Mouse (Mus musculus) CH12F3 (cell line): ENCODE measurements around the gene Dnal1.

Experiments
- in situ Hi-C: fragments of 300-500 bp; cut with MboI; formaldehyde crosslinking; loops from 2 replicates; pipeline ENCODE4 v1.14.3; 2020; ENCODE audit warnings: low sequenced_read_pairs

The Dnal1 gene

DNA sequence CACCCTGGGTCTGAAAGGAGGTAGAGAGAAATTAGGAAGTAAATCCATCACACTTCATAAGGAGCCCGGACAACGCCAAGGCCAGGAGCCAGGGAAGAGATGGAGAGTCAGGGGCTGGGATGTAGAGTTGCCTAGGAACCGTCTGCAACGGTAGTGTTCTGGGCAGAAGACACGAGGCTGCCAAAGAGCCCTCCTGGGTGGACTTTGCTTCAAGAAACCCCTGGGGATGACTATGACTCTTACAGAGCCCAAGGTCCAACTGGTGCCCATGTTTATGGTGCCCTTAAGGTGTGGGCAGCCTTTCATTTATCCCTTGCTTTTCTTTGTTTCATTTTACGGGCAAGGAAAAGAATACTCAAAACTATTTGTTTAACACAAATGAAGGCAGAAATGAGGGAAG, 67.8 kb downstream of the Dnal1 start:
- in situ Hi-C loops = no loop called here

- in situ Hi-C loops = no loop called here
Observed at GRCm38 (mm10) chr12:84184979-84185378, 70.8 kb downstream of the Dnal1 start.

DNA sequence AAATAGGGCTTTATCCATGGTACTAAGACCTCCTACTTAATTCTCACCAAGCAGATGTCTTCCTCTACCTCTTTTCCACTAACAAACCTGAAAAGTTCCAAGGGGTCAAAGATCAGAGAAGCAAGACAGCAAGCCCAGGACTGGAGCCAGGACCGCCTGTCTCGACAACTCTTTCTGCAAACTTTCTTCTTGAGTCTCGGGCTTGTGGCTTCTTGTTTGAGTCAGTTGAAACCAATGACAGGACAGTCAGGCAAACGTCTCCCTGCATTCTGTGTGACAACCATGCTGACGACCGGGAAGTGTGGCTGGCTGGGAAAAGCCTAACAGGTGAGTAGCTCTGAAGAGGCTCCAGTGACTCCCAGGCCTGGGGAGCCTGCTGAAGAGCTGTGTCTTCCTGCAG, 71.4 kb downstream of the Dnal1 start:
- in situ Hi-C loops = no loop called here

- in situ Hi-C loops = no loop called here
Observed at GRCm38 (mm10) chr12:84186536-84186935, 72.4 kb downstream of the Dnal1 start.

DNA sequence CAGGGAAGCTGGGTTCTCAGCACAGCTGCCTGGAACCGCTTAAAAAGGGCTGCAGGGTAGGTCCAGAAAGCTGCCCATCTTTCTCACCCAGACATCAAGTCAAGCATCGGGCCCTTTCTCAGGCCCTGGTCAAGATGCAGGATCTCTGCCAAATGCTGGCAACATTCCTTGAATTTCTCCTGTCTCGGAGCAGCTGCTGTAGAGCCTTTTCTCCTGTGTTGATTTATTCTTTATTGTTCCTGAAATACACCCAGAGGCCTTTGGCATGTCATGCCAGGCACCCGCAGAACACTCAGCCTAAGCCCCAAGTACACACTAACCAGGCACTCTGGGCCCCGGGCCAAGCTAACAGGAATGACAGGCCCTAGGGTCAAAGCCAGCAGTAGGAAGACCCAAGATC, 72.8 kb downstream of the Dnal1 start:
- in situ Hi-C loops = no loop called here

DNA sequence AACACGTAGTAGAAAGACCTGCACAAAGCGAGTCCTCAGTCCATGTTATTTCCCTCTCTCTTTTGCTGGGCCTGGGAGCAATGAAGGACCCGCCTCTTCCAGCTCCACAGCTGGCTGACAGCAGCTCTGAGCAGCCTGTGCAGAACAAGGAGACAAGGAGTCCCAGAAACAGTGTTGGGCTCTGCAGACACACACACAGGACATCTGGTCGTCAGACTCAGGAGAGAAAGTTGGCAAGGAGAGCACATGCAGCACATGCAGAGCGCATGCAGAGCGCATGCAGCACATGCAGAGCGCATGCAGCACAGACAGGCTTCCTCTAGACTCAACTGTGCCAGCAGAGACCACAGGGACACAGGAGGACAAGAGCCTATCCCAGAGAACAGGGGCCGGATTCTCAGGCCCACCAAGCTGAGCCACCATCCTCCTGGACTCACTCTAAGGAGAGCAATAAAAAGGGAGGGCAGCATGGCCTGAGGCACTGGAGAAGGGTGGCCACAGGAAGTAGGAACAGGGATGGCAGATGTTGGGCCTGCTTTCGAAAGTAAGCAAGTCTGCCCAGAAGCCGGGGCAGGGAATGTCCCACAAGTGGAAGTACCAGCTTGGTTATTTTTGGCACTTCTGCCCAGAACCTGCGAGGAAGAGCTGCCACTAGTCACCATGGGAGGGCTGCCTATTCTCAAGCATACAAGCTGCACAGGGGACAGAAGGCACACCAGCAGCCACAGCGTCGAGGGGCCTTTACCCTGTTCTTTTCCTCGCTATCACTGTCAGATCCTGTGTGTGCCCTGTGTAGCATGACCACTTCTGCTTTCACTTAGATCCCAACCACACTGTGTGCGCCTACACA, 73.8 kb downstream of the Dnal1 start:
- in situ Hi-C loops = no loop called here

- in situ Hi-C loops = no loop called here
Observed at GRCm38 (mm10) chr12:84188881-84189444, 74.8 kb downstream of the Dnal1 start.

DNA sequence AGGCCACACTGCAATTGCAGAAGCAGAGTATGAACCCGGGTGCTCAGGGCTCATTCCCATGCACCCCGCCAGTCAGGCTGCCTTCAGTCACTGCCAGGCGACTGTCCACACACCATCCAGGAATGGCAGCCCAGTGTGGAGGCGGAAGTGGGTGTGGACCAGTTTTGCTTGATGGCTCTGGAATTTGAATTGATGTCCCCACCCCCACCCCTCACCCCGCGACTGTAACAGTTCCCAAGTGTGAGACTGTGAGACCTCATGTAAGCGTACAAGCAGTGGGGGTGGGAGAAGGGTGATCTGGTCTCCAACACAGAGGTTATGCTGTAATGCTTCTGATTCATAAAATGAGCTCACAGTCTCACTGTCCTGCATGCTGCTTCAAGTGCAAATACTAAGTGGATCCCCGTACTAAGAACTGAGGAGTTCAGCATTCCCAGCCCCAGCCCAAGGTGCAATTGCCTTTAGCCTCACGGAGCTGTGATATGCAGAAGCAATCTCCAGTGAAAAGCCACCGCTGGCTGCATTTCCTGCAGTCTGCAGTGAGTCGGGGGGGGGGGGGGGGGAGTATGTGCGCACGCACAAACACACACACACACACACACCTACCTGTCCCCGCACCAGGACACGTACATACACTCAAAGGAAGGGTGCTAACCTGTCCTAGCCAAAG, 76.1 kb downstream of the Dnal1 start:
- in situ Hi-C loops = no loop called here

GRCm38 (mm10) chr12:84191190-84191589, 77.0 kb downstream of the Dnal1 start:
- in situ Hi-C loops = no loop called here

DNA sequence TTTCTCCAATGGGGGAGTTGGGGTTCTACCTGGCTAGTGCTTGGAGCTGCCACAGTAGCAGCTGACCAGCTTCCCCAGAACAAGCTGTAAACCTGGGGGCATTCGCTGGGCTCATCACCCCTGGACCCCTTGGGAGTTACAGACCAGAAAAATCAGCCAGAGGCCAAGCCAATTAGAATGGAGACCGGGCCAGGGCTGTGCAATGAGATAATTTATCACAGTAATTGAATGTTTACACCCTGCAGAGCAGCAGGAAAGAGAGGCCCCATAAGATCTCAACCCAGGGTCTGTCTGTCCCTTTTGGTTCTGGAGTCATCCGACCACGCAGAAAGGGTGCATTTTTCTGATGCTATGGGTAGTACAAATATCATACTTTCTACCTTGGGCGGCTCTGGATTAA, 77.6 kb downstream of the Dnal1 start:
- in situ Hi-C loops = no loop called here

DNA sequence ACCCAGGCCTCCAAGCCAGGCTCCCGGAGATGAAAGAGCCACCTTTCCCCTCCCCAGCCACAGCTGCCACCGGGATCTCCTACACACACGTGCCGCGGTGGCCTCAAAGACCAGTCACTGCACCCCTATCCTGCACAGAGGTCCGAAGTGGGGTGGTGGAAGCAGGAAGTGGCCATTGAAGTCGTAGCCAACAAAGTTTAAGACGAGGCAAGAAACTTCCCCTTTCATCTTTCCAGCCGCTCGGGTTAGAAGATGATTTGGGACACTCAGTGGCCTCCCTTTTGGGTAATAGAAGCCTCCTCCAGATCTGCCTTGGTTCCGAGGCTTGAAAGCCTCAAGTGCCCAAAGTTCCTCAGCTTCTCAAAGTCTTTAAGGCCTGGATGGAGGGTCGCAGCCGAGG, 78.1 kb downstream of the Dnal1 start:
- in situ Hi-C loops = no loop called here

- in situ Hi-C loops = no loop called here
Observed at GRCm38 (mm10) chr12:84192741-84193641, 78.8 kb downstream of the Dnal1 start.

DNA sequence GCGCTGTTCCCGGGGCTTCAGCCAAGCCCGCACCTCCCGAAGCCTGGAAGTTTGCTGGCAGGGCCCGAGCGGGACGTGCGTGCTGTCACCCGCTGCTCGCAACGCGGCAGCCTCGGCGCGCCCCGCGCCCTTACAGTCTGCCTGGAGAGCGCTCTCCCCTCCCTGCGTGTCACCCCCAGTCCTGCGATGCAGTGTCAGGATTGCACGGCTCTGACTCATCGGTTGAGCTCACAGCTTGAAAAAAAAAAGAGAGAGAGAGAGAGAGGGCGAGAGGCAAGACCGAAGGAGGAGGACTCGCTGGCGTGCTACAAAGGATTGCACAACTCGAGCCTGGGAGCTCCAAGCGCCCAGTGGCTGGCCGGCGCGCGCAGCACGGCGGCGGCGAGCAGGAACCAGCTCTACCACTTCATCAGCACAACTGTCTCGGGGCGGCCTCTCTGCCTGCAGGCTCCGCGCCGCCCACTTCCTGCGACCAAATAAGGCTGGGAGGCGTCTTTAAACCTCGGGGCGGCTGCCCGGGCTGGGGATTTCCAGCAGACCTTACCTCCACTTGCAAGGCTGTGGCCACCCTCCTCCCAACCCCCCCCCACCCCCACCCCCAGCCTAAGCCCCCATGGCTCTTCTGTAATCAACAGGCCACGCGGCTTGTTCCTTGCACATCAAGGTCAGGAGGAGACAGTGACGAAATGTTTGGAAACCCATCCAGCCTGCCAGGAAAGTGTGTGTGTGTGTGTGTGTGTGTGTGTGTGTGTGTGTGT, 79.7 kb downstream of the Dnal1 start:
- in situ Hi-C loops = no loop called here

- in situ Hi-C loops = no loop called here
Observed at GRCm38 (mm10) chr12:84194400-84195109, 80.4 kb downstream of the Dnal1 start.

DNA sequence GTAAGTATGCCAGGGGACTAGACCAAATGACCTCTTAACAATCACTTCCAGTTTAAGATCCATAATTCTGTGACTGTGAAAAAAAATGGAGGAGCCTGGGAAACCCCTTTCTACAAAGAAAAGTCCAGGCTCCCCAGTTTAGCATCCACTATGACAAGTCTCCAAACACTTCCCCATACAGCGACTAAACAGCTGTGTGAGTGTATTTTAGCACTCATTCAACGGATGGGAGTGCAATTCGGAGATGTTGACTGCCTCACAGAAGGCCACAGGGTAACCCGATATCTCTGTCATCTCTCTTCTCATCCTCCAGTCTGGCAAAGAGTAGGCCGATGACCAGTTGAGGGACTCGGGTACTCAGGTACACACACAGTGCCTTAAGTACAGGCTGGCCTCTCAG, 81.0 kb downstream of the Dnal1 start:
- in situ Hi-C loops = no loop called here
